23 mouse cellular contexts compared by ENCODE assay signal in genomic region chr8:84734680-84735079, GRCm38 (mm10). TPM values are rescaled to one million over a fixed set of nuclear protein-coding genes. Genes with fewer than 3 reads are reported as not detected.
DNase-seq lines count a peak whose midpoint lies in the region; ATAC-seq and TF ChIP-seq lines count a peak whose summit lies in the region.
"Had no signal": no experiment of that assay in that cellular context is flagged by ENCODE, and none has a peak within 500 bp of the region (broad histone marks: within the 10 kb centered on the region; RNA-seq: fewer than 3 reads in every experiment).

No protein-coding gene starts in this region.

- no peak overlapping the region for H3ac ChIP-seq in myocyte (ENCODE audit: control insufficient read depth, insufficient read length)

- peaks cover 92% of the 10 kb centered on the region for H3K4me1 ChIP-seq in cerebellum, adult 2 months (ENCODE audit: control insufficient read depth, insufficient read depth, low read length)
- peaks cover 60% of the 10 kb centered on the region for H3K4me1 ChIP-seq in heart, adult 2 months (ENCODE audit: control insufficient read depth, insufficient read depth, low read length)
- H3K4me1 ChIP-seq in liver, embryonic 13.5 days (replicated peaks): peaks cover 94% of the 10 kb centered on the region
- H3K4me1 ChIP-seq in liver, embryonic 11.5 days (replicated peaks; ENCODE audit: control insufficient read depth, insufficient read depth, low read length): peaks cover 50% of the 10 kb centered on the region

- no peaks in the 10 kb centered on the region for H3K9me3 ChIP-seq in liver, embryonic 13.5 days (replicated peaks)
- no peaks in the 10 kb centered on the region for H3K9me3 ChIP-seq in liver, embryonic 11.5 days (ENCODE audit: control insufficient read depth, low read length)
- H3K9me3 ChIP-seq: heart, embryonic 15.5 days; hindbrain, embryonic 10.5 days; intestine, embryonic 15.5 days; limb, embryonic 13.5 days; midbrain, embryonic 12.5 days; neural tube, embryonic 13.5 days; stomach, embryonic 15.5 days had no signal

- H3K9ac ChIP-seq in heart, adult 2 months (ENCODE audit: low read depth, low read length): no peak overlapping the region
- H3K9ac ChIP-seq in liver, embryonic 13.5 days: peak overlapping the region; percentile 30; the same call in 1 of the 2 replicates
- H3K9ac ChIP-seq in liver, embryonic 11.5 days (ENCODE audit: low read depth, low read length): no peak overlapping the region
- H3K9ac ChIP-seq: heart, embryonic 15.5 days; intestine, embryonic 15.5 days; lung, embryonic 14.5 days; midbrain, embryonic 12.5 days; stomach, embryonic 15.5 days had no signal

- H3K4me2 ChIP-seq in liver, embryonic 13.5 days: no peak overlapping the region
- H3K4me2 ChIP-seq in liver, embryonic 11.5 days: no peak overlapping the region
- peak overlapping the region; percentile 52 for H3K4me2 ChIP-seq in myocyte (ENCODE audit: low read depth)
- H3K4me2 ChIP-seq: heart, embryonic 15.5 days; intestine, embryonic 15.5 days; limb, embryonic 13.5 days; lung, embryonic 14.5 days; midbrain, embryonic 12.5 days; neural tube, embryonic 13.5 days; stomach, embryonic 15.5 days had no signal

- H3K27ac ChIP-seq in cerebellum, adult 2 months (ENCODE audit: insufficient read depth, low read length): peak overlapping the region; percentile 24
- peak overlapping the region; percentile 89 for H3K27ac ChIP-seq in heart, adult 2 months
- peak overlapping the region; percentile 99 for H3K27ac ChIP-seq in liver, embryonic 13.5 days
- no peak overlapping the region for H3K27ac ChIP-seq in liver, embryonic 11.5 days (ENCODE audit: low read depth, low read length)
- H3K27ac ChIP-seq: intestine, embryonic 15.5 days; midbrain, embryonic 12.5 days; stomach, embryonic 15.5 days had no signal

- H3K27me3 ChIP-seq in cerebellum, adult 2 months (ENCODE audit: control insufficient read depth, insufficient read depth, low read length): no peaks in the 10 kb centered on the region
- H3K27me3 ChIP-seq in heart, adult 2 months (ENCODE audit: control insufficient read depth, insufficient read depth, low read length): no peaks in the 10 kb centered on the region
- H3K27me3 ChIP-seq in liver, embryonic 13.5 days: peaks cover 51% of the 10 kb centered on the region
- peaks cover 51% of the 10 kb centered on the region for H3K27me3 ChIP-seq in liver, embryonic 11.5 days (replicated peaks; ENCODE audit: control insufficient read depth, insufficient read depth, low read length)
- H3K27me3 ChIP-seq in myocyte (ENCODE audit: control insufficient read depth, insufficient read depth, insufficient read length): no peaks in the 10 kb centered on the region
- H3K27me3 ChIP-seq: heart, embryonic 15.5 days; stomach, embryonic 15.5 days had no signal

- ATAC-seq in liver, embryonic 13.5 days (ENCODE audit: low read depth): no peak
- ATAC-seq in liver, embryonic 11.5 days (replicated peaks; ENCODE audit: low FRiP score): no peak
- ATAC-seq: hindbrain, embryonic 16.5 days; intestine, embryonic 15.5 days had no signal

- peaks cover 10% of the 10 kb centered on the region for H3K36me3 ChIP-seq in heart, adult 2 months (ENCODE audit: control insufficient read depth, insufficient read depth, low read length)
- no peaks in the 10 kb centered on the region for H3K36me3 ChIP-seq in liver, embryonic 13.5 days
- no peaks in the 10 kb centered on the region for H3K36me3 ChIP-seq in liver, embryonic 11.5 days (ENCODE audit: control insufficient read depth, insufficient read depth, low read length)
- H3K36me3 ChIP-seq in myocyte (ENCODE audit: control insufficient read depth, insufficient read depth): no peaks in the 10 kb centered on the region
- H3K36me3 ChIP-seq: heart, embryonic 15.5 days; hindbrain, embryonic 10.5 days; intestine, embryonic 15.5 days; midbrain, embryonic 12.5 days; neural tube, embryonic 13.5 days; stomach, embryonic 15.5 days had no signal

- no peaks in the 10 kb centered on the region; the same call in 1 of the 2 replicates for H3K79me2 ChIP-seq in heart, adult 2 months (replicated peaks; ENCODE audit: control insufficient read depth, insufficient read depth, low read length)
- peaks cover 38% of the 10 kb centered on the region for H3K79me2 ChIP-seq in myocyte (ENCODE audit: control insufficient read depth, insufficient read depth)

- H3K4me3 ChIP-seq in cerebellum, adult 2 months (replicated peaks; ENCODE audit: insufficient read depth, low read depth, low read length): no peak overlapping the region
- H3K4me3 ChIP-seq in heart, adult 2 months: no peak overlapping the region
- H3K4me3 ChIP-seq in liver, embryonic 13.5 days (replicated peaks): no peak overlapping the region
- H3K4me3 ChIP-seq in liver, embryonic 11.5 days (ENCODE audit: low read depth, low read length): no peak overlapping the region
- no peak overlapping the region for H3K4me3 ChIP-seq in myocyte
- H3K4me3 ChIP-seq: heart, embryonic 15.5 days; hindbrain, embryonic 10.5 days; intestine, embryonic 15.5 days; limb, embryonic 13.5 days; midbrain, embryonic 12.5 days; neural tube, embryonic 13.5 days; stomach, embryonic 15.5 days had no signal

- TF ChIP-seq CTCF in cerebellum, adult 2 months (IDR thresholded peaks at IDR 0.05; ENCODE audit: borderline replicate concordance, insufficient read depth, low read depth, low read length): no peak
- TF ChIP-seq CTCF in heart, adult 2 months (IDR thresholded peaks at IDR 0.05): no peak

- DNase-seq in cerebellum, adult 2 months: peak in 1 of 2 experiments; percentile 51
- DNase-seq in cerebellum, postnatal 25 days: no peak
- DNase-seq in heart, adult 2 months: no peak
- DNase-seq in heart, postnatal 4 days: no peak
- no peak for DNase-seq in liver, embryonic 13.5 days
- DNase-seq in liver, embryonic 11.5 days (ENCODE audit: low spot score): no peak
- DNase-seq: adrenal gland, postnatal 10 days; kidney, adult 8-10 months; kidney, postnatal 10 days; lung, embryonic 14.5 days; right cerebral cortex, adult 18-20 months; thymus, adult 18-20 months; thymus, postnatal 36 days had no signal

- 15% methylated on average over 2 of the region's 2 CpGs for WGBS in cerebellum, adult 2 months
- WGBS in heart, adult 2 months: 70% methylated on average over 2 of the region's 2 CpGs
- 80% methylated on average over 2 of the region's 2 CpGs for whole genome bisulfite sequencing in liver, embryonic 13.5 days (ENCODE audit: insufficient replicate concordance)
- 74% methylated on average over 2 of the region's 2 CpGs for whole genome bisulfite sequencing in liver, embryonic 11.5 days

- no peak for TF ChIP-seq POLR2A in cerebellum, adult 2 months (IDR thresholded peaks at IDR 0.05; ENCODE audit: borderline replicate concordance, insufficient read depth, low read length)
- no peak for TF ChIP-seq POLR2A in heart, adult 2 months (IDR thresholded peaks at IDR 0.05; ENCODE audit: insufficient read depth, low read depth, low read length)
- TF ChIP-seq POLR2A in myocyte (IDR thresholded peaks at IDR 0.05; ENCODE audit: insufficient read length, low read depth): no peak

- TF ChIP-seq EP300 in heart, adult 2 months (IDR thresholded peaks at IDR 0.05; ENCODE audit: insufficient read depth, low read depth, low read length): no peak

- intact Hi-C loops in heart, adult 2 months (cut with DNase I): no loop called here

TF ChIP-seq in myocyte, 11 proteins besides CTCF, POLR2A, EP300 and RAD21 (continues in another document):
- TF ChIP-seq MYOG (IDR thresholded peaks at IDR 0.05; ENCODE audit: control insufficient read depth in 1 of 3, insufficient read depth in 1 of 3, insufficient read length in 2 of 3, low read depth in 2 of 3): no peak
- TF ChIP-seq TCF3 (IDR thresholded peaks at IDR 0.05; ENCODE audit: insufficient read length, low read depth): no peak
- TF ChIP-seq CEBPB (IDR thresholded peaks at IDR 0.05; ENCODE audit: insufficient read depth, poor library complexity, severe bottlenecking): no peak
- no peak for TF ChIP-seq REST (IDR thresholded peaks at IDR 0.05; ENCODE audit: insufficient read depth, insufficient read length)
- TF ChIP-seq USF1 (IDR thresholded peaks at IDR 0.05; ENCODE audit: low read depth): no peak
- no peak for TF ChIP-seq SRF (IDR thresholded peaks at IDR 0.05; ENCODE audit: control insufficient read depth, insufficient read length, low read depth)
- TF ChIP-seq MYOD1 (IDR thresholded peaks at IDR 0.05; ENCODE audit: control insufficient read depth in 1 of 3, insufficient read length in 2 of 3, low read depth in 2 of 3): no peak

RNA-seq across cellular contexts. Expression of gene G430095P16Rik, which starts 11.9 kb away (rescaled TPM):
- polyA plus RNA-seq in cerebellum, adult 2 months (2012; rRNA removed): 0.27 and 0.33 TPM in 2 replicates
- under 1 TPM in 1 of 2 experiments, not detected in 1; 0.55 TPM for total RNA-seq in heart, adult 2 months (2021)
- polyA plus RNA-seq in heart, adult 2 months (2012; rRNA removed): 0.70 TPM in 1 of 2 replicates, not detected in the other
- total RNA-seq in heart, postnatal 4 days (2021): 1 to 10 TPM; 1.1 to 1.3 TPM
- polyA plus RNA-seq in liver, embryonic 13.5 days (2015; fragmentation: Nextera tagmentation; extraction: Ambion mirVana): 9.6 and 10.0 TPM in 2 replicates
- 11.8 and 12.3 TPM in 2 replicates for polyA plus RNA-seq in liver, embryonic 11.5 days (2014; fragmentation: Nextera tagmentation; extraction: Ambion mirVana)
- polyA plus RNA-seq in myocyte (2012; fragmentation: generic; extraction: Trizol): 9.4 TPM
- total RNA-seq: layer of hippocampus, postnatal 25 days had no signal

RNA-seq across cellular contexts. Expression of gene Lyl1, which starts 33.4 kb away (rescaled TPM):
- 1.7 TPM in 2 replicates for polyA plus RNA-seq in cerebellum, adult 2 months (2012; rRNA removed)
- 1 to 10 TPM; 3.0 to 3.7 TPM for total RNA-seq in heart, adult 2 months (2021)
- polyA plus RNA-seq in heart, adult 2 months (2012; rRNA removed): 4.0 and 7.7 TPM in 2 replicates
- total RNA-seq in heart, postnatal 4 days (2021): 10 to 100 TPM in 1 of 2 experiments, 1 to 10 TPM in 1; 9.6 to 10.6 TPM
- polyA plus RNA-seq in liver, embryonic 13.5 days (2015; fragmentation: Nextera tagmentation; extraction: Ambion mirVana): 61.2 and 61.3 TPM in 2 replicates
- polyA plus RNA-seq in liver, embryonic 11.5 days (2014; fragmentation: Nextera tagmentation; extraction: Ambion mirVana): 67.9 and 68.6 TPM in 2 replicates
- not detected for polyA plus RNA-seq in myocyte (2012; fragmentation: generic; extraction: Trizol)

RNA-seq across cellular contexts. Expression of gene Nacc1, which starts 47.0 kb away (rescaled TPM):
- 91.0 and 93.9 TPM in 2 replicates for polyA plus RNA-seq in cerebellum, adult 2 months (2012; rRNA removed)
- total RNA-seq in heart, adult 2 months (2021): 10 to 100 TPM; 30.5 to 31.0 TPM
- polyA plus RNA-seq in heart, adult 2 months (2012; rRNA removed): 45.3 and 50.5 TPM in 2 replicates
- total RNA-seq in heart, postnatal 4 days (2021): 10 to 100 TPM; 65.0 to 68.7 TPM
- 6.9 and 7.6 TPM in 2 replicates for polyA plus RNA-seq in liver, embryonic 13.5 days (2015; fragmentation: Nextera tagmentation; extraction: Ambion mirVana)
- 23.0 and 25.2 TPM in 2 replicates for polyA plus RNA-seq in liver, embryonic 11.5 days (2014; fragmentation: Nextera tagmentation; extraction: Ambion mirVana)
- polyA plus RNA-seq in myocyte (2012; fragmentation: generic; extraction: Trizol): 56.1 TPM

RNA-seq across cellular contexts. Expression of gene Trmt1, which starts 48.6 kb away (rescaled TPM):
- polyA plus RNA-seq in cerebellum, adult 2 months (2012; rRNA removed): 144 and 148 TPM in 2 replicates
- 10 to 100 TPM; 32.0 to 37.4 TPM for total RNA-seq in heart, adult 2 months (2021)
- 39.9 and 50.8 TPM in 2 replicates for polyA plus RNA-seq in heart, adult 2 months (2012; rRNA removed)
- 10 to 100 TPM; 47.4 to 48.8 TPM for total RNA-seq in heart, postnatal 4 days (2021)
- polyA plus RNA-seq in liver, embryonic 13.5 days (2015; fragmentation: Nextera tagmentation; extraction: Ambion mirVana): 45.9 and 46.8 TPM in 2 replicates
- polyA plus RNA-seq in liver, embryonic 11.5 days (2014; fragmentation: Nextera tagmentation; extraction: Ambion mirVana): 94.1 and 95.6 TPM in 2 replicates
- polyA plus RNA-seq in myocyte (2012; fragmentation: generic; extraction: Trizol): 94.4 TPM
